Mouse (Mus musculus) central nervous system, embryonic 11.5 days (tissue): ENCODE results near the gene Col28a1. TPM values are rescaled to one million over a fixed set of nuclear protein-coding genes. Genes with fewer than 3 reads are reported as not detected.

Experiments
- polyA plus RNA-seq: library from polyadenylated mRNA; depleted of rRNA; stranded (reverse); fragments of >200 nt; gene quantifications from 2 replicates; pipeline ENCODE4 v1.2.3, GENCODE M21; 2012; rRNA removed

Gene Col28a1
- 0.11 and 0.34 TPM in 2 replicates for polyA plus RNA-seq

GRCm38 (mm10) chr6:8192517-8192916, at the start of gene Col28a1:
Col28a1 (minus strand) TSS chr6:8192617.

GRCm38 (mm10) chr6:8209047-8209865, 16.8 kb upstream of the Col28a1 start, which contains the start of gene Mios:
Mios (plus strand) TSS chr6:8209222.

Other genes with a start within 250 kb of the Col28a1 start
- gene Mios, start 16.6 kb upstream of the Col28a1 start, polyA plus RNA-seq, result 13.2 and 17.4 TPM in 2 replicates
- 98.6 and 159 TPM in 2 replicates for gene Rpa3, start 66.6 kb upstream of the Col28a1 start, polyA plus RNA-seq
- gene Umad1, start 66.7 kb upstream of the Col28a1 start, polyA plus RNA-seq, result 12.0 and 12.9 TPM in 2 replicates
- 9.8 and 18.0 TPM in 2 replicates for gene Gm45062, start 66.8 kb upstream of the Col28a1 start, polyA plus RNA-seq